Mouse (Mus musculus) bone marrow, adult 2 months (tissue): ENCODE measurements around the gene Vps11.

Experiments used
- CTCF ChIP-seq: fragments of 200-500 bp; IDR thresholded peaks from 2 replicates; pipeline ENCODE4 v1.5.1; 2011; ENCODE audit warnings: low read length, control low read depth; ENCODE audit not compliant: control insufficient read depth, insufficient read depth
- POLR2A ChIP-seq: fragments of 200-500 bp; IDR thresholded peaks from 2 replicates; pipeline ENCODE4 v1.6.1; 2011; ENCODE audit warnings: low read depth, mild to moderate bottlenecking, control low read depth, low read length, borderline replicate concordance; ENCODE audit not compliant: control insufficient read depth

DNA sequence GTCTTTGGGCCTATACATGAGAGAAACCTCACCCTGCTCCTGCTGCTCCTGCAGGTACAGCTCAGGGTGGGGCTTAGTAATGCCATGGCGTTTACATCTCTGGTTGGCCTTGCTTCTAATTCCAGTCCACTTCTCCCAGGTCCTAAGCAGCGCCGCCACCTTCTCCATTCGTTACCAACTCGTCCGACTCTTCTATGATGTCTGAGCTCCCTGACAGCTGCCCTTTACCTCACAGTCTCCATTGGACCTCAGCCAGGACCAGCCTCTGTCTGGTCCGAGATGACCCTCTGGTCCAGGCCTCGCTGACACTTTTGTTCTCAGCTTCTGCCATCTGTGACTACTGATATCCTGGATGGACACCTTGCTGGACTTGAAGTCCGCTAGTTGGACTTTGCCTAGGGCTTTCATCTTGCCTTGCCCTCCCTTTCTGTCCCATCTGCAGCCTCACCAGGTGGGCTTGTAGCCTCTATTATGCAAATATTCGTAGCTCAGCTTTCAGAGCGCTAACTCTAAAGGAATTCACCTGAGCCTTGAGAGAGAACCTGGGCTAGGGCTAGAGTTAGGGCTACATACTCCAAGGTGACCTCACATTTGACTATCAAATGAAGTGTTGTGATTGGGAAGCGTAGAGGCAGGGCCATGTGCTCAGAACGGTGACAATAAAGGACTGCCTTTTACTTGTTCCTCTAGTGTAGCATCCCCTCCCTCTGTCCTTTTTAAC is 28.4 kb downstream of the Vps11 start:
- no peak for TF ChIP-seq CTCF
- no peak for TF ChIP-seq POLR2A
